Mouse (Mus musculus) MEL (cell line): Measurements from ENCODE around the gene Dzip1.

ENCODE experiments used
- CTCF ChIP-seq, 3 experiments: IDR thresholded peaks in 2 of 3; conservative IDR thresholded peaks in 1 of 3; 2 replicates each; pipeline ENCODE4 v1.5.1; 2011 to 2012; ENCODE audit warnings: low read length in 3 of 3, low read depth in 2 of 3, mild to moderate bottlenecking in 2 of 3, improper control_type of control experiment in 1 of 3, inconsistent platforms in 1 of 3, mixed read lengths in 1 of 3, moderate library complexity in 1 of 3; ENCODE audit not compliant: control insufficient read depth in 1 of 3, insufficient read depth in 1 of 3, poor library complexity in 1 of 3, severe bottlenecking in 1 of 3
- GATA1 ChIP-seq: IDR thresholded peaks from 2 replicates; pipeline ENCODE4 v1.6.1; 2011; ENCODE audit warnings: low read depth, low read length, improper control_type of control experiment
- POLR2A ChIP-seq, 2 experiments: IDR thresholded peaks; 2 replicates each; pipeline ENCODE4 v1.6.1; 2011 to 2012; ENCODE audit warnings: low read length in 2 of 2, mild to moderate bottlenecking in 2 of 2, control low read depth in 1 of 2, improper control_type of control experiment in 1 of 2, low read depth in 1 of 2, moderate library complexity in 1 of 2; ENCODE audit not compliant: control insufficient read depth in 1 of 2, insufficient read depth in 1 of 2, poor library complexity in 1 of 2
- TAL1 ChIP-seq: IDR thresholded peaks from 2 replicates; pipeline ENCODE4 v1.6.1; 2012; ENCODE audit warnings: mild to moderate bottlenecking, inconsistent platforms, low read length, moderate library complexity, mixed read lengths

DNA sequence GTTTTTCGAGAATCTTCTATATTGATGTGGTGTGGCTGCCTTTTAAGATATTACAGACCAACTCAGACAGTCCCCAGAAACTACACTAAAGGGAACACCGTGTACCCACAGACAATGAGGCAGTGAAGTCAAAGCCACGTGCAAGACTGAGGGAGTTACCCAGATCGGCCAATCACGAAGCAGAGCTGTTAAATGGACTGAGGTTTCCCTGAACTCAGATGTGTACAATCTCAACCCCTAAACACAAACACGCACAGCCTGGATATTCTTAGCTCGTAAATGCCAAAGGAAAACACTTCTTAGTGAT is 41.1 kb downstream of the Dzip1 start:
- TF ChIP-seq GATA1 (no peak), POLR2A (IDR thresholded peaks at IDR 0.05; ENCODE audit: control insufficient read depth in 1 of 2, insufficient read depth in 1 of 2, low read depth in 1 of 2, low read length in 2 of 2, poor library complexity in 1 of 2) (no peak), TAL1 (no peak), CTCF (IDR thresholded peaks at IDR 0.05 in 2 of 3, conservative IDR thresholded peaks at IDR 0.05 in 1 of 3; ENCODE audit: control insufficient read depth in 1 of 3, insufficient read depth in 1 of 3, low read depth in 2 of 3, low read length in 3 of 3, poor library complexity in 1 of 3, severe bottlenecking in 1 of 3) (no peak)
